Mouse (Mus musculus) erythroblast, adult 5-6 weeks (primary cell): Measurements from ENCODE around the gene Prdm11. TPM values are rescaled to one million over a fixed set of nuclear protein-coding genes. Genes with fewer than 3 reads are reported as not detected.

Experiments
- ATAC-seq: replicated peaks from 2 replicates; pipeline ENCODE4 v1.8.0; 2016; ENCODE audit warnings: moderate number of reproducible peaks, mild to moderate bottlenecking, moderate TSS enrichment, inconsistent platforms; ENCODE audit not compliant: poor library complexity, low FRiP score, severe bottlenecking
- total RNA-seq, 2 experiments: library from RNA; stranded (forward) in 1 of 2; stranded (reverse) in 1 of 2; fragments of 150-400 nt in 1 of 2; fragments of 200-764, 138-1000 nt in 1 of 2; gene quantifications; 2 replicates each; pipeline versions ENCODE4 v1.2.3 to v1.2.4; 2015 to 2017; ENCODE audit warnings: low replicate concordance in 2 of 2

The Prdm11 gene
- total RNA-seq (2015; ENCODE audit: low replicate concordance): 0.19 and 0.63 TPM in 2 replicates
- 0.77 and 0.98 TPM in 2 replicates for total RNA-seq (2017; ENCODE audit: low replicate concordance)

DNA sequence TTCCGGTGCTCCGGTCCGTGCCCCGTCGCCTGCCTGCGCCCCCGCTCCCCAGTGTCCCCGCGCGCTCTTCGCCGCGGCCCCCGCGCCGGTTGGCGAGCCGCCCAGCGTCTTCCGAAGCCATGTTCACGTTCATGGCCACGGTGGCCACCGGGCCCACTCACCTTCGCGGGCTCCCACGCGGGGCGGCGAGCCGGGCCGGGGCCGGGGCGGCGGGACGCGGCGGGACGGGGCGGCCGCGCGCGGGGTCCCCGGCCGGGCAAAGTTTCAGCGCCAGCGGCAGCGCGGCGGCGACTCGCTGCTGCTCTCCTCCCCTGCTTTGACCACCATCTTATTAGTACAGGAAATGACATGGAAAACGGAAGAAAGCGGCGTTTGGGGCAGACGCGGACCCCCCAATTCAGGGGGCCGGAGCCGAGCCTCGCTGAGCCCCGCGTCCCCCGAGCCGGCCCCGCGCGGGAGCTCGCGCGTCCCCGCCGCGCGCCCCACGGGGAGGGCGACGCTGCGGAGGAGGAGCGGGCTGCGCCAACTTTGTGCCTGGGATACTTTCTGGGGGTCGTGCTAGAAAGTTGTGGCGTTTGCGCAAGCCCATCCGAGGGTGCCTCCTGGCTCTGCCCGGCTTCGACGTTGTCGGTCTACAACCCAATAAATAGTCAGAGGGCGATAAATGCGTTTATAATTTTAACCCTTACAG lies at the start of gene Prdm11:
Gene Prdm11, minus strand, starts transcription at position 350 of the 691 bp plus-strand sequence.
- ATAC-seq: no peak

DNA sequence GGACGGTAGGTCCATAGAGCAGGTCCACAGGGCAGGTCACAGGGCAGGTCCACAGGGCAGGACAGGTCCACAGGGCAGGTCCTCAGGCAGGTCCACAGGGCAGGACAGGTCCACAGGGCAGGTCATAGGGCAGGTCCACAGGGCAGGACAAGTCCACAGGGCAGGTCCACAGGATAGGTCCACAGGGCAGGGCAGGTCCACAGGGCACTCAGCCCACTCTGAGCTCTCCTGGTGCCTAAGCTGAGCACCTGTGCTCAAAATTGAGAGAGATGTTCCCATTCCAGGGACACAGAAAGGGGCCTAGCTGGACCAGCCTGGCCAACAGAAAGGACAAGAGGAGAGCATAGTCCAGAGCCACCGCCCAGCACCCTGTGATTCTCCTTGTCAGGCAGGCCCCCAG lies 46.4 kb upstream of the Prdm11 start:
- ATAC-seq: no peak

GRCm38 (mm10) chr2:93091679-93092078 lies 45.7 kb upstream of the Prdm11 start:
- no peak for ATAC-seq

DNA sequence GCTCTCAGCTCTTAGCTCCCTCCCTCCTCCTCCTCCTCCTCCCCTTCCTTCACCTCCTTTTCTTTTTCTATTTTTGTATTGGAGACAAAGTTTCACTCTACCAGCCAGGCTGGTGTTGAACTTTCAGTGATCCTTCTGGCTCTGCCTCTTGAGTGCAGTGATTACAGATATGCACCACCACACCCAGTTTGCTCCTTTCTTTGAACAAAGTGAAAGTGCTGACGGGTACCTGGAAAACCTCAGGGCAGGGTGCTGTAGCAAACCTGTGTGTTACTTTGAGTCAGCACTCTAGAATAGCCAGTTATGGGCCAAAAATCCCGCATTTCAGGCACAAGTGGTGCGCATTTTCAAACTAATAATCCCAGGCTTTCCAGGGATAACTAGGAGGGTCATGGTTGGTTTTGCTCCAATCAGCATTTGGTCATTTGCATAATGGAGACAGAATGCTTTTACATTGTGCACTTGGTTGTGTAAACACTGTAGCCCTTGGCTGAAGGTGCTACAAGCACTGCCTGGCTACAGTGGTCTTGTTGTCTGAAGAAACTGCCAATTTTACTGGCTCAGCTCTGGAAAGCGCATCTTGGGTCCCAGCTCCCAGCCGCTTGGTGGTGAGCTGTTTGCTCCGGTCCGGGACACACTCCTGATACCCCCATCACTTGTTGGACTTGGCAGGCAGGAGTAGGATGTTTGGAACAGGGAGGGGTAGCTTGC lies 43.6 kb upstream of the Prdm11 start:
- no peak for ATAC-seq

- no peak for ATAC-seq
Observed at GRCm38 (mm10) chr2:93088006-93088405, 42.0 kb upstream of the Prdm11 start.

DNA sequence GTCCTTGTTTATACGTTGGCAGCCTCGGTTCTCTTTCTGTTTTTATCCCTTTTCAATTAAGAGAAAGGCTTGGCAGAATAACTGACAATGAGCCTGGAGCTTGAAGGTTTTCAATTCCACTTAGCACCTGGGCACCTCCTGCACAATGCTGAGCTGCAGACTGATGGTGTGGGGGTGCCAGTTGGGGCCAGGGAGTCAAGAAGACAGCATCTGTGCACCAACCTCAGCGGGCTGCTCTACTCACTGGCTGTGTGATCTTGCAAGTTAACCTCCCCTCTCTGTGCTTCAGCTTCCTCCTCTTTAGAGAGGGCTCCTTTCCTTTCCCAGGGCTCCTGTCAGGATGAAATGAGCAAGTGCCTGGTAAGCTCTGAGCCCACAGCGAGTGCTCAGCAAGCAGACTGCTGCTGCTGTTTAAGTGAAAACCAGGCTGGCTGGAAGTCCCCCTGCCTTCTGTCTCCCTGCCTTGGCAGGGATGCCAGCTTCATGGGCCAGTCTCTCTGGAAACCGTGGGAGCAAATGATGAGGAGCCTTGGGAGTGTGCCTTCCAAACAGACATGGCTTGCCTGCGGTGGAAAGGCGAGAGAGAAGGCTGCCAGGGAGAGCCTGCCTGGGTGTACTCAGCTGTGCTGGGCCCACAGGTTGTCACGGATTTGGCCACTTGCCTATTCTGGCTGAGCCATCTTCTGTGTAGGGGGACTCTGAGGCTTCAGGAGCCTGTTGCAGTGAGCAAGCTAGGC lies 39.5 kb upstream of the Prdm11 start:
- ATAC-seq: no peak

DNA sequence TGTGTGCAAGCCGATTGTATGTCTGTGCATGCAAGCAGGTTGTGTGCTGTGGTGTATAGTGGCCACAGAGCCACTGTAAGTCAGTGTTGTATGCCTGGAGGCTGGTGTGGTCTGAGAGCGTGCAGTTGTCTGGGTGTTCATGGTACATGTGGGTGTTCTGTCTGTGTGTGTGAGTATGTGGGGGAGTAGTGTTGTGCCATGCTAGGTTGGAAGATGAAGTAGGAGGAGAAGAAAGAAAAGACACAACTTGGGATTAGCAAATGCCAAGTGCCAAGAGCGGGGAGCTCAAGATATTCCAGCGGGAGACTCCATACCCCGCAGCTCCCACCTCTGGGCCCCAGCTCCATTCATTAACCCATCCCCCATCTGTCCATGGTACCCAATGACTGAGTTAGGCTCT lies 38.5 kb upstream of the Prdm11 start:
- ATAC-seq: no peak

- no peak for ATAC-seq
Observed at GRCm38 (mm10) chr2:93083317-93083716, 37.4 kb upstream of the Prdm11 start.

GRCm38 (mm10) chr2:93082846-93083245 lies 36.9 kb upstream of the Prdm11 start:
- ATAC-seq: no peak

GRCm38 (mm10) chr2:93080871-93081608 lies 35.1 kb upstream of the Prdm11 start:
- no peak for ATAC-seq

DNA sequence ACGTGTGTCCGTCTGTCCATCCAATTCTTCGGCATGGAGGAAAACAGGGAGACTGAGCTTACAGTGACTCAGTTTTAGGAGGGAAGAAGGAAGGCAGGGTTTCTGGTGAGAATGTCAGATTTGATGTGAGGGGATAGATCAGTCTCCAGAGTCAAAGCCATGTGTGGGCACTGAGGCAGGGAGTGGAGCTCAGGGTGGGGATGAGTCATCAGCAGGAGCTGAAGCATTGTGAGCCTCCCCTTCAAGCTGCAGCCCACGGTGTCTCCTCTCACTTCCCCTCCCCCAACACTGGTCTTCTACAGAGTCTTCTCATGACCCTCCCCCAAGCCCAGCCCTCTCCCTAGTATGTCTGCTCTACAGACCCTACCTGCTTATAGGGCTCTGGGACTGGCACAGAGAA lies 33.4 kb upstream of the Prdm11 start:
- no peak for ATAC-seq

- no peak for ATAC-seq
Observed at GRCm38 (mm10) chr2:93076578-93076955, 30.6 kb upstream of the Prdm11 start.

DNA sequence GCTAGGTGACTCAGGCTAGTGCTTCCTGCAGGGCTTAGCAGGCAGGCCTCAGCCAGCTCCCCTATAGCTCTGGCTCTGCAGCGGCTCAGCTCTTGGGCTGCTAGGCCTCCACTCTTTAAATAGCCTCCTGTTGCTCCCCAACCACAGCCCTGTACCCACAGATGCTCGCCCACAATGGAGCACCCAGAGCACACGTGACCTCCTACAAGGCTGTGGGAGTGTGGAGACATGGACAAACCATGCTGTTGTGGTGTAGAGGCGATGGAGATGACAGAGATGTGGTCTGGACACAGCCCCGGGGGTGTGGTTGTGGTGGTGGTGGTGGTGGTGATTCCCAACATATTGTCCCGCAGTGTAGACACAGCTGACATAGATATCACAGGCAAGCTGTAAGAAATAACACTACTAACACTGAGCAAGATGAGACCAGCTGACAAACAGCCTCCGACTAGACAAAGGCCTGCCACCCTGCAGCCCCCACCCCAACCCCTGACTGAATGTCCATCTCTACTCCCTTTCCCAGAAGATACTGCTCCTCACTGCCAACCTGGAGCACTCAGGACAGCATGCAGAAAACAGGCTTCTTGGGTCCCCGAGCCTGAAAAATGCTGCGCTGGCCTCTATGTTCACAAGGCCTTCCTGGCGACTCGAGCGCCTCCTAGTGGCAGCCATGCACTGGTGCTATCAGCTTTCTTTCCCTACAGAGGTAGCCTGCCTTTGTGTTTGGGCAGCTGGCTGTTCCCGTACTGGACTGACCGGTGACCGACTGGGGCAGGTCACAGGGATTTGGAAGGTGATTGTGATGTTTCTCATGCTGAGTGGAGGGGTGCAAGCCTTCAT lies 30.0 kb upstream of the Prdm11 start:
- peak; percentile 58; the same call in 1 of the 2 replicates for ATAC-seq

GRCm38 (mm10) chr2:93071656-93072055 lies 25.7 kb upstream of the Prdm11 start:
- no peak for ATAC-seq

- ATAC-seq: no peak
Observed at GRCm38 (mm10) chr2:93068942-93069341, 23.0 kb upstream of the Prdm11 start.

DNA sequence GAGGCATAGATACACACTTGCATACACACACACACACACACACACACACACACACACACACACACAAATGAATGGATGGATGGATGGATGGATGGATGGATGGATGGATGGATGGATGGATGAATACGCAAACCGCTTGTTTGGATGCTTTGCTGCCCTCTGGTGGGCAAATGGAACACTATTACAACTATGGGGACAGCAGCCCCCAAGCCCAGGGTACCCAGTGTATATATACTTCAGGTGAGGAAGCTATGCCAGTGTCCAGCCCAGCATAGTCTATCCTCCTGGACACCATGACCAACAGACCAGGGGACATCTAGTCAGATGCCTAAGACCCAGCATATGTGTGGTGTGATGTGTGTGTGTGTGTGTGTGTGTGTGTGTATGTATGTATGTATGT lies 17.4 kb upstream of the Prdm11 start:
- ATAC-seq: peak; percentile 47; the same call in 1 of the 2 replicates

- no peak for ATAC-seq
Observed at GRCm38 (mm10) chr2:93051873-93052272, 5.9 kb upstream of the Prdm11 start.

GRCm38 (mm10) chr2:93048601-93049323 lies 2.8 kb upstream of the Prdm11 start:
- no peak for ATAC-seq
